Mouse (Mus musculus): ENCODE results near the gene Zfp119a. TPM values are rescaled to one million over a fixed set of nuclear protein-coding genes. Genes with fewer than 3 reads are reported as not detected.

Zfp119a gene
- total and polyA plus RNA-seq, 2 experiments: 0.35 to 4.7 TPM

- Histone ChIP-seq H3K79me2 (ENCODE audit: control insufficient read depth, insufficient read depth, low read length) (no peaks in the 10 kb centered on the region), H3K4me1 (ENCODE audit: control insufficient read depth, insufficient read depth, low read length) (no peaks in the 10 kb centered on the region), H3K27ac (replicated peaks; ENCODE audit: insufficient read depth, low read depth, low read length) (no peak overlapping the region), H3K4me3 (ENCODE audit: insufficient read depth, low read depth, low read length) (no peak overlapping the region), H3K27me3 (ENCODE audit: control insufficient read depth, insufficient read depth, low read length) (no peaks in the 10 kb centered on the region), H3K9ac (ENCODE audit: low read depth, low read length) (no peak overlapping the region), H3K36me3 (ENCODE audit: control insufficient read depth, insufficient read depth, low read length) (no peaks in the 10 kb centered on the region)
- 86% methylated on average over 4 of the region's 4 CpGs for WGBS
- DNase-seq (ENCODE audit: extremely low read depth, low read depth, low spot score): no peak
- TF ChIP-seq CTCF (IDR thresholded peaks at IDR 0.05; ENCODE audit: low read depth, low read length): no peak
- TF ChIP-seq POLR2A (IDR thresholded peaks at IDR 0.05; ENCODE audit: extremely low read depth, insufficient read depth, low read length): no peak
Observed at GRCm38 (mm10) chr17:55816853-55817252, 61.9 kb downstream of the Zfp119a start.

Other genes starting within 250 kb of the Zfp119a start
- 5.3 and 7.3 TPM in 2 replicates for gene Pot1b, start 166.3 kb downstream of the Zfp119a start, total RNA-seq (2014; rRNA removed)
- 0.55 and 0.62 TPM in 2 replicates for gene Pot1b, start 166.3 kb downstream of the Zfp119a start, polyA plus RNA-seq (2012; rRNA removed)
- 7.5 and 8.2 TPM in 2 replicates for gene Adgre4, start 128.9 kb downstream of the Zfp119a start, total RNA-seq (2014; rRNA removed)
- gene Adgre4, start 128.9 kb downstream of the Zfp119a start, polyA plus RNA-seq (2012; rRNA removed): 1.1 and 2.4 TPM in 2 replicates
- gene Zfp959, start 13.2 kb upstream of the Zfp119a start, total RNA-seq (2014; rRNA removed): 5.8 and 8.3 TPM in 2 replicates
- gene Zfp959, start 13.2 kb upstream of the Zfp119a start, polyA plus RNA-seq (2012; rRNA removed): 0.77 and 1.2 TPM in 2 replicates
- gene Zfp119b, start 70.6 kb upstream of the Zfp119a start, total RNA-seq (2014; rRNA removed): 3.1 and 4.3 TPM in 2 replicates
- 0.26 and 0.40 TPM in 2 replicates for gene Zfp119b, start 70.6 kb upstream of the Zfp119a start, polyA plus RNA-seq (2012; rRNA removed)
- 0.18 and 1.3 TPM in 2 replicates for gene Ebi3, start 73.7 kb upstream of the Zfp119a start, total RNA-seq (2014; rRNA removed)
- 0.61 and 2.3 TPM in 2 replicates for gene Ebi3, start 73.7 kb upstream of the Zfp119a start, polyA plus RNA-seq (2012; rRNA removed)
- 3.6 and 4.1 TPM in 2 replicates for gene Yju2, start 80.2 kb upstream of the Zfp119a start, total RNA-seq (2014; rRNA removed)
- gene Yju2, start 80.2 kb upstream of the Zfp119a start, polyA plus RNA-seq (2012; rRNA removed): 3.4 and 4.1 TPM in 2 replicates
- gene Shd, start 91.5 kb upstream of the Zfp119a start, total RNA-seq (2014; rRNA removed): not detected in 2 replicates
- gene Shd, start 91.5 kb upstream of the Zfp119a start, polyA plus RNA-seq (2012; rRNA removed): 0.20 and 0.35 TPM in 2 replicates
- gene Fsd1, start 107.6 kb upstream of the Zfp119a start, total RNA-seq (2014; rRNA removed): not detected in 2 replicates
- gene Fsd1, start 107.6 kb upstream of the Zfp119a start, polyA plus RNA-seq (2012; rRNA removed): not detected in 2 replicates
- gene Stap2, start 126.7 kb upstream of the Zfp119a start, total RNA-seq (2014; rRNA removed): 30.9 and 35.3 TPM in 2 replicates
- gene Stap2, start 126.7 kb upstream of the Zfp119a start, polyA plus RNA-seq (2012; rRNA removed): 38.8 and 44.8 TPM in 2 replicates
- gene Mpnd, start 126.8 kb upstream of the Zfp119a start, total RNA-seq (2014; rRNA removed): 86.2 and 93.2 TPM in 2 replicates
- gene Mpnd, start 126.8 kb upstream of the Zfp119a start, polyA plus RNA-seq (2012; rRNA removed): 142 and 175 TPM in 2 replicates
- gene Sh3gl1, start 157.7 kb upstream of the Zfp119a start, total RNA-seq (2014; rRNA removed): 8.8 and 10.5 TPM in 2 replicates
- 33.5 and 40.0 TPM in 2 replicates for gene Sh3gl1, start 157.7 kb upstream of the Zfp119a start, polyA plus RNA-seq (2012; rRNA removed)
- gene Chaf1a, start 161.5 kb upstream of the Zfp119a start, total RNA-seq (2014; rRNA removed): 0.37 and 0.81 TPM in 2 replicates
- 0.26 and 0.31 TPM in 2 replicates for gene Chaf1a, start 161.5 kb upstream of the Zfp119a start, polyA plus RNA-seq (2012; rRNA removed)
- 34.9 and 42.9 TPM in 2 replicates for gene Ubxn6, start 196.1 kb upstream of the Zfp119a start, total RNA-seq (2014; rRNA removed)
- gene Ubxn6, start 196.1 kb upstream of the Zfp119a start, polyA plus RNA-seq (2012; rRNA removed): 55.8 and 56.0 TPM in 2 replicates
- gene Hdgfl2, start 200.7 kb upstream of the Zfp119a start, total RNA-seq (2014; rRNA removed): 11.3 and 13.8 TPM in 2 replicates
- 29.0 and 30.2 TPM in 2 replicates for gene Hdgfl2, start 200.7 kb upstream of the Zfp119a start, polyA plus RNA-seq (2012; rRNA removed)
- gene Plin4, start 230.9 kb upstream of the Zfp119a start, total RNA-seq (2014; rRNA removed): 2.1 and 2.3 TPM in 2 replicates
- gene Plin4, start 230.9 kb upstream of the Zfp119a start, polyA plus RNA-seq (2012; rRNA removed): 1.8 and 2.8 TPM in 2 replicates
- 19.2 and 24.6 TPM in 2 replicates for gene Plin5, start 238.7 kb upstream of the Zfp119a start, total RNA-seq (2014; rRNA removed)
- gene Plin5, start 238.7 kb upstream of the Zfp119a start, polyA plus RNA-seq (2012; rRNA removed): 42.7 and 58.2 TPM in 2 replicates
- 90.0 and 116 TPM in 2 replicates for gene Lrg1, start 243.1 kb upstream of the Zfp119a start, total RNA-seq (2014; rRNA removed)
- 543 and 600 TPM in 2 replicates for gene Lrg1, start 243.1 kb upstream of the Zfp119a start, polyA plus RNA-seq (2012; rRNA removed)